Mouse (Mus musculus): ENCODE data around the gene Nkx1-2.

- TF ChIP-seq CTCF (IDR thresholded peaks at IDR 0.05; ENCODE audit: borderline replicate concordance, insufficient read depth, low read depth, low read length): no peak
- TF ChIP-seq POLR2A (IDR thresholded peaks at IDR 0.05; ENCODE audit: borderline replicate concordance, insufficient read depth, low read length): no peak
Measured at GRCm38 (mm10) chr7:132604720-132605119, 5.3 kb upstream of the Nkx1-2 start.
